Mouse (Mus musculus): ENCODE data around the gene Atf4. TPM values are rescaled to one million over a fixed set of nuclear protein-coding genes. Genes with fewer than 3 reads are reported as not detected.

The Atf4 gene
- total RNA-seq (2023) = 100 to 1,000 TPM; 226 to 310 TPM

DNA sequence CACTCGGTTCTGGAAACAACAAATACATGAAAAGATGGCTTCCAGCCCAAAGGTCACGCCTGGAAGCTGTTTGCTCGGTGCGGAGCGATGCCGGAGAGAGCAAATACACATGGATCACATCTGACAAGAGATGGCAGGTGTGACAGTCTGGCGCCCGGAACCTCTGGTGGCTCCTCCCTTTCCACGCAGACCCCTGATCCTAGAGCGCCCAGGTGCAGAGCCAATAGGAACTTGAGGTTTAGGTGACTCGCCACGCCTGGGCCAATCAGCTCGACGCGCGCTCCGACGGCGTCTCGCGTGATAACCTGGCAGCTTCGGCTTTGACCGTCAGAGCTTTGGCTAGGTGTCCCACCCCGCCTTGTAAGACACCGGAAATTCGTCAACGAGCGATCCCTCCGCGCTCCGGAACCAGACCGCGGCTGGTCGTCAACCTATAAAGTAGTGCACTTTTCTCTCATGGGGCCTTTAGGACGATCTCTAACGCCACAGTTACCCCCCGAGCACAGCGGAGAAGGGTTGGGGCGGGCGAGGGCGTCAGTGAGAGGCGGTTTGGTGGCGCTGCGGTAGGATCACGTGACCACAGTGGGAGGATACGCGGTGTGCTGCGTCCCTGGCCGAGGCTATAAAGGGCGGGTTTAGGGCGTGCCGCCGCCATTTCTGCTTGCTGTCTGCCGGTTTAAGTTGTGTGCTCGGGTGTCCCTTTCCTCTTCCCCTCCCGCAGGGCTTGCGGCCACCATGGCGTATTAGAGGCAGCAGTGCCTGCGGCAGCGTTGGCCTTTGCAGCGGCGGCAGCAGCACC is at the start of gene Atf4:
TSS of gene Atf4 (plus strand) at position 338 of the 799 bp plus-strand sequence.

DNA sequence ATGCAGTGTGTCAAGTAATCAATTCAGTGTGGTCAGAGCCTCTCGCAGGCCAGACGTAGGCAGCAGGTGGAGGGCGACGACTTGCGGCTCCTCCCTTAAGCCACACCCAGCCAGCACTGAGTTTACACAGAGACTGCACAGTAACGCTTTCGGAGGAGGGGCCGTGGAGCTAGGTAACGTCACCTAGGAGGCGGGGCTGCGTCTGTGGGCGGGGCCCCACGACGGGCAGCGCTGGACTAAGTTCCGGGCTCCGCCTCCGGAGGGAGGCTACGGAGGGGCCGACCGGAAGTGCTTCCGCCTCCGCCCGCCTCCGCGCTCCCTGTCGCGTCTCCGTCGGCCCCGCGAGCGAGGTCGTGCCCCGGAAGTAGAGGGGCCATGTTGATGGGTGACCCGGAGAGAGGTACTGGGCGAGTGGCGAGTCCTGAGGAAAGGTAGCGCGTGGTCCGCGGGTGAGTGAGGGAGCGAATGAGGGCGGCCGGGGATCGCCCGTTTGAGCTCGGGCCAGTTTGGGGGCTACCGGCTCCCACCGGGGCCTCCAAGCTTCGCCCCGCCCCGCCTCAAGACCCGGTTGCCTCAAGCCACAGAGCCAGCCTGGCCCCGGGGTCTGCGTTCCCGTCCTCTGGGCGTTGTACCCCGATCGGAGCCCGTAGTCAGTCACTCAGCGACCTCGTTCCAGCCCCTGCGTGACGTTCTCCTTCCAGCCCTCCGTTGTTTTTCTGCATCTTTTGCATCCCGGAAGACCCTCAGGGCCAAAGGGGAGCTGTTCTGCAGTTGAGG is 21.1 kb upstream of the Atf4 start, which contains the start of gene Mief1:
TSS of gene Mief1 (plus strand) at position 286 of the 777 bp plus-strand sequence.

DNA sequence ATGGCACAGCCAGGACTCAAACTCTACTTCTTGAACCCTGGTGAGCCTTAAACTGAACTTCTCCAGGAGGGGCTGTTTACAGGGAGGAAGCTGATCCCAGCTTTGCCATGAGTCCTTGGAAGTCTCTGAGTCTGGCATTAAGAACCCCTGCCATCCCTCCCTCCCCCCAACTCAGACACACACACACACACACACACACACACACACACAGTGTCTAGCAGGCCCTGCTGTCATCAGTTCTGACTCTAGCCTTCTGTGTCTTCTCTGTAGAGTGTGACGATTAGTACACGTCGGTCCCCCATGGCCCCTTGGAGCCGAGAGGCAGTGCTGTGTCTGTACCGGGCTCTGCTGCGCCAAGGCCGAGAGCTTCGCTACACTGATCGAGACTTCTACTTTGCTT is 19.4 kb upstream of the Atf4 start, which contains the start of gene AC140267.1:
TSS of gene AC140267.1 (plus strand) at position 301 of the 400 bp plus-strand sequence.

DNA sequence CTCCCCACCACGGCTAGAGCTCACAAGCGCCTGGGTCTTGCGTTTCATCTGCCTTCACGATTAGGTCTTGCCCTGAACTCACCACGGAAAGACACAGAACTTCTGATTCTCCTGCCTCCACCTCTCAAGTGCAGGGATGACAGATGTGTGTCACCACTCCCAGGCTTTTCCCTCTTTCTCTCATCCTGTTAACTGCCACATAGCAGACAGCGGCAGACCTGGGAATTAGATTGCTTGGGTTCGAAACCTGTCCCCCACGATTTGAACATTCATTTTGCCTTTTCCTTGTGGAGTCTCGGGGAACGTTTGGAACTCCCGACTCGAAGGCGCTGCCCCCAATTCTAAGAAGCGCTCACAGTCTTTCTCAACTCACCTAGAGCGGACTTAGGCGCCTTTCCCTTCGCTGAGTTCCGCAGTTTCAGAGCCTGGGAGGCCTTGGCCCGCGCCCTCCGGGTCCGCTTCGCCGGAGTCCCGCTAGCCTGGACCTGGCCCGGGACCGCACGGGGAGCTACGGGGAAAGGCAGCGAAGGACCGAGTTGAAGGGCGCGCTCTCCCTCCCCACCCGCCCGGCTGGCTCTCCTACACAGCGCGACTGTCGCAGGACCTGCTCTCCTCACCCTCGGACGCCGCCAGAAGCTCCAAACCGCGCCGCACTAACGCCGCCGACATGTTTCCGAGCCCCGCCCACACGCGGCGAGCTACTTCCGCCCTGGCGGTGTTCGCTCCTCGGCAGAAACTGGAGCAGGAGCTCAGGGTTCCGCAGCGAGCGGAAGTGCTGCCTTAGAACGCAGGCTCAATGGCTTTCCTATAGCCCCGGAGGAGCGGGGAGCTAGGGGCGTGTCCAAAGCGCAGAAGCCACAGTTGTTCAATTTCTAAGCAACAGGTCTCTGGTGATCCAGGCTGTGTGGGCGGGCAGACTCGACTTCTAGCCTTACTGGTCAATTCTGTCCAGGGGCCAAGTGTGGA is 8.9 kb downstream of the Atf4 start, which contains the start of gene Rps19bp1:
TSS of gene Rps19bp1 (minus strand) at position 706 of the 966 bp plus-strand sequence.

DNA sequence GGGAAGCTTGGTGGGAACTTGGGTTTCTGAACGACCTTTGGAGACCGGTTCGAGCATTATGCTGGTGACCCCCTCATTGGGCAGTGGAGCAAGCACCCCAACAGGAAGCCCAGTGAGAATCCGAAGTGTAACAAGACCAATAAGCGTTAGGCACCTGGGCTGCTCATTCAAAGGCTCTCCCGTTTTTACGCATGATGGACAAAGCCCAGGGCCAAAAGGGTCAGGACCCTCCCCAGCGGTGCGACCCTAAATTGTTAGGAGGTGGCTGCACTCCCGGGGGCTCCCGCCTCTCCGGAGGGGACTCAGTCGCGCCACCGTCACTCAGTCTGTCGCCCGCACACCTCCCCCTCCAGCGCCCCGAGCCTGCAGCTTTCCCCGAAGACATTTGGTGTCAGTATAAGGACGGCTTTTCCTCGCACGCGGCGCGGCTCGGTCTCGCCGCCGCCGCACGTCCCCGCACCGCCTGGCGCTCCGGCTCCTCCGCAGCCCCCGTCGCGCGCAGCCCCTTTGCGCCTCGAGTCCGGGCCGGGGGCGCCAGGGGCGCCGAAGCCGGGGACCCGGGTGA is 31.9 kb downstream of the Atf4 start, which contains the start of gene Cacna1i:
TSS of gene Cacna1i (plus strand) at position 388 of the 565 bp plus-strand sequence.

Other genes starting within 250 kb of the Atf4 start
- 1 to 10 TPM; 2.0 to 2.7 TPM for gene Pdgfb, start 240.2 kb upstream of the Atf4 start, total RNA-seq (2023)
- under 1 TPM; 0.41 to 0.44 TPM for gene Syngr1, start 163.8 kb upstream of the Atf4 start, total RNA-seq (2023)
- gene Rpl3, start 163.3 kb upstream of the Atf4 start, total RNA-seq (2023) = 1,000 to 10,000 TPM; 1,333 to 1,480 TPM
- gene Tab1, start 122.1 kb upstream of the Atf4 start, total RNA-seq (2023) = 10 to 100 TPM; 30.9 to 35.2 TPM
- not detected for gene Mgat3, start 81.5 kb upstream of the Atf4 start, total RNA-seq (2023)
- 10 to 100 TPM; 48.5 to 49.6 TPM for gene Mief1, start 21.2 kb upstream of the Atf4 start, total RNA-seq (2023)
- 10 to 100 TPM; 13.2 to 28.3 TPM for gene AC140267.1, start 19.3 kb upstream of the Atf4 start, total RNA-seq (2023)
- 10 to 100 TPM; 24.8 to 29.7 TPM for gene Rps19bp1, start 9.1 kb downstream of the Atf4 start, total RNA-seq (2023)
- under 1 TPM; 0.24 to 0.47 TPM for gene Cacna1i, start 32.1 kb downstream of the Atf4 start, total RNA-seq (2023)